In the genomic region with DNA sequence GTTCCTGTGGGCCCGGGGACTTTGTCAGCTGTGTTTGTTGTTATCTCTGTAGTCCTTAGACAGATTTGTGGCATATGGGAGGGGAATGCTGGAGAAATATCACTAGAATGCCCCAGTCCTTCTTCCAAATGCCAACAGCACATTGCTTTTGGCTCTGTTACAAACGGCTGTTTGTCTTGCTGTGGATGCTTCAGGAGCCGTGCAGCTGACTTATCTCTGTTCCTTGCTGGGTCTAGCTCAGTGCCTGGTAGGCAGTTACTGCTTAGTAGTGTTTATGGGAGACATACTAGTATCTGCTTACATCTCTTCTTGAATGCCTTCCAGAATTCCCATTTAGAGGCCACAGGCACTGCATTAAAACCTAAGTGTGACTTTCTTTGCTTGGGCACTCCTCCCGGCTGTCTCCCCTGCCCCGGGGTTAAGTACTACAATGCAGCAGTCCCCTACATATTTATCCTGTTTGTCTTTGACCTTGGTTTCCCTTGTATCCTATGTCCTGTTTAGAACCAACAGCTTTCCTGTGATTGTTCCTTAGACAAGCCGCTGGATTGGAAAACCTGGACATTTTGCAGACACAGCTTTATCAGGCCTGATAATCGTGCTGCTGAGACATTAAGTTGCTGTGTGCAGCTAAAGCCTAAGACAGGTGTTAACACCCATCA, we compare ENCODE assay signal across 12 mouse cellular contexts.
DNase-seq lines count a peak whose midpoint lies in the region; ATAC-seq and TF ChIP-seq lines count a peak whose summit lies in the region.
"Had no signal": no experiment of that assay in that cellular context is flagged by ENCODE, and none has a peak within 500 bp of the region (broad histone marks: within the 10 kb centered on the region; RNA-seq: fewer than 3 reads in every experiment).

No protein-coding gene starts in this region.

- no peak for TF ChIP-seq CTCF in heart, postnatal 0 days (IDR thresholded peaks at IDR 0.05; ENCODE audit: low read depth)

- no peak overlapping the region for H3K27ac ChIP-seq in heart, postnatal 0 days (ENCODE audit: low read depth)
- H3K27ac ChIP-seq in forebrain, embryonic 16.5 days (ENCODE audit: low read length): 0 out of 2 replicates have a peak overlapping the region, but pooled peaks have one; percentile 8
- peak overlapping the region; percentile 41 for H3K27ac ChIP-seq in lung, embryonic 15.5 days
- no peak overlapping the region for H3K27ac ChIP-seq in midbrain, embryonic 13.5 days
- H3K27ac ChIP-seq: hindbrain, embryonic 10.5 days; macrophage had no signal

- WGBS in heart, postnatal 0 days: 36% methylated on average over 7 of the region's 7 CpGs
- WGBS in forebrain, embryonic 16.5 days: 69% methylated on average over 7 of the region's 7 CpGs
- 49% methylated on average over 7 of the region's 7 CpGs for WGBS in lung, embryonic 15.5 days
- WGBS in midbrain, embryonic 13.5 days: 80% methylated on average over 7 of the region's 7 CpGs

- no peak for TF ChIP-seq EP300 in heart, postnatal 0 days (IDR thresholded peaks at IDR 0.05; ENCODE audit: low read depth)

- H3K4me2 ChIP-seq in heart, postnatal 0 days (ENCODE audit: low read depth, low read length): no peak overlapping the region
- H3K4me2 ChIP-seq in forebrain, embryonic 16.5 days (ENCODE audit: low read length): no peak overlapping the region
- H3K4me2 ChIP-seq in lung, embryonic 15.5 days: no peak overlapping the region
- no peak overlapping the region for H3K4me2 ChIP-seq in midbrain, embryonic 13.5 days (replicated peaks)

- no peaks in the 10 kb centered on the region for H3K9me3 ChIP-seq in heart, postnatal 0 days (replicated peaks; ENCODE audit: control insufficient read depth, low read length)
- no peaks in the 10 kb centered on the region for H3K9me3 ChIP-seq in forebrain, embryonic 16.5 days (ENCODE audit: control insufficient read depth, low read length)
- H3K9me3 ChIP-seq in lung, embryonic 15.5 days: no peaks in the 10 kb centered on the region
- H3K9me3 ChIP-seq in midbrain, embryonic 13.5 days: no peaks in the 10 kb centered on the region
- H3K9me3 ChIP-seq: hindbrain, embryonic 10.5 days had no signal

- no peak overlapping the region for H3K4me3 ChIP-seq in heart, postnatal 0 days (ENCODE audit: low read depth, low read length)
- no peak overlapping the region for H3K4me3 ChIP-seq in forebrain, embryonic 16.5 days (replicated peaks; ENCODE audit: low read length)
- H3K4me3 ChIP-seq in lung, embryonic 15.5 days: no peak overlapping the region
- H3K4me3 ChIP-seq in midbrain, embryonic 13.5 days (replicated peaks): no peak overlapping the region
- H3K4me3 ChIP-seq: hindbrain, embryonic 10.5 days had no signal

- no peaks in the 10 kb centered on the region for H3K36me3 ChIP-seq in heart, postnatal 0 days (replicated peaks; ENCODE audit: control insufficient read depth, insufficient read depth, low read length)
- no peaks in the 10 kb centered on the region for H3K36me3 ChIP-seq in forebrain, embryonic 16.5 days (ENCODE audit: control insufficient read depth, insufficient read depth)
- H3K36me3 ChIP-seq in lung, embryonic 15.5 days: no peaks in the 10 kb centered on the region
- H3K36me3 ChIP-seq in midbrain, embryonic 13.5 days: no peaks in the 10 kb centered on the region
- H3K36me3 ChIP-seq: hindbrain, embryonic 10.5 days had no signal

- H3K27me3 ChIP-seq in heart, postnatal 0 days (ENCODE audit: control insufficient read depth, insufficient read depth, low read length): no peaks in the 10 kb centered on the region
- H3K27me3 ChIP-seq in forebrain, embryonic 16.5 days (replicated peaks; ENCODE audit: control insufficient read depth, insufficient read depth, low read length): no peaks in the 10 kb centered on the region
- H3K27me3 ChIP-seq in lung, embryonic 15.5 days: no peaks in the 10 kb centered on the region
- H3K27me3 ChIP-seq in midbrain, embryonic 13.5 days: no peaks in the 10 kb centered on the region
- H3K27me3 ChIP-seq: CH12.LX had no signal

- H3K9ac ChIP-seq in heart, postnatal 0 days (replicated peaks; ENCODE audit: low read depth, low read length): no peak overlapping the region
- H3K9ac ChIP-seq in forebrain, embryonic 16.5 days (replicated peaks; ENCODE audit: low read depth, low read length): no peak overlapping the region
- H3K9ac ChIP-seq in lung, embryonic 15.5 days: no peak overlapping the region
- no peak overlapping the region for H3K9ac ChIP-seq in midbrain, embryonic 13.5 days (replicated peaks)

- DNase-seq in heart, postnatal 0 days (ENCODE audit: low spot score): no peak
- DNase-seq in heart, adult 11 months: no peak
- peak; percentile 91 for DNase-seq in brain, adult 2 months (ENCODE audit: low read depth, low spot score)
- DNase-seq in right cerebral cortex, postnatal 4 days: no peak
- DNase-seq in gastrocnemius, adult 8-10 months (ENCODE audit: low spot score in 2 of 2): no peak
- DNase-seq: spleen, adult 18-20 months had no signal

- no peaks in the 10 kb centered on the region for H3K4me1 ChIP-seq in heart, postnatal 0 days (ENCODE audit: control insufficient read depth, insufficient read depth)
- peaks cover 7% of the 10 kb centered on the region for H3K4me1 ChIP-seq in forebrain, embryonic 16.5 days (replicated peaks; ENCODE audit: control insufficient read depth, insufficient read depth, low read length)
- H3K4me1 ChIP-seq in lung, embryonic 15.5 days: no peaks in the 10 kb centered on the region
- 0 out of 2 replicates have a peak, but pooled peaks cover 6% of the 10 kb centered on the region for H3K4me1 ChIP-seq in midbrain, embryonic 13.5 days (replicated peaks)

- peak; percentile 30; the same call in 1 of the 2 replicates for ATAC-seq in heart, postnatal 0 days (ENCODE audit: insufficient read depth, low read depth)
- ATAC-seq in forebrain, embryonic 16.5 days: no peak
- ATAC-seq in lung, embryonic 15.5 days (ENCODE audit: borderline replicate concordance, extremely low read depth, low FRiP score, low TSS enrichment): peak; percentile 57
- no peak for ATAC-seq in midbrain, embryonic 13.5 days

Comparison
In these comparisons a context has a peak if more than half of its experiments do, and no peak if none do; other contexts are left out.
1. ATAC-seq: peak in heart, postnatal 0 days (single experiment) and lung, embryonic 15.5 days (single experiment); none in forebrain, embryonic 16.5 days (single experiment) and midbrain, embryonic 13.5 days (single experiment).
2. H3K27ac ChIP-seq: peak in forebrain, embryonic 16.5 days (single experiment) and lung, embryonic 15.5 days (single experiment); none in heart, postnatal 0 days (single experiment) and midbrain, embryonic 13.5 days (single experiment).